ENCODE assay signal across 8 mouse cellular contexts in the genomic region with DNA sequence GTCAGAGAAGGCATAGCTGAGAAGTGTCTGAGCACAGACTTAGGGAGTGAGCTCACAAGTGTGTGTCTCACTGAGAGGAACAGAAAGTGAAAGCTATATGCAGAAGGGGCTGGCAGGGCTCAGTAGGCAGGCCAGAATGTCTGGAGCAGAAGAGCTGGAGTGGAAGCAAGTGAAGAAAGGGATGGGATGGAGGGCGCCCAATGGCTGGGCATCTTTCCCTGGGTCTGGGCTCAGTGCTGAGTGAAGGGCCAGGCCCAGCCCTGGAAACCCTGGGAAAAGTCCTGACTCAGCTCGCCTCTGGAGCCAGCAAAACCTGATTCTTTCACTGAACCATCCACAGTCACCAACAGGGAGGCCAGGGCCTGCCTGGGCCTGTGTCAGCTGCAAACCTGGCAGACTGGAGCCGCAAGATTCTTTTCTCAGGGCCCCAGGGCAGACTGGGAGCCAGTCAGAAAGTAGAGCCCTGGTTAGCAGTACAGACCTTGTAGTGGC. TPM values are rescaled to one million over a fixed set of nuclear protein-coding genes. Genes with fewer than 3 reads are reported as not detected.
DNase-seq lines count a peak whose midpoint lies in the region; ATAC-seq and TF ChIP-seq lines count a peak whose summit lies in the region.

No protein-coding gene starts in this region.

- no peaks in the 10 kb centered on the region for H3K27me3 ChIP-seq in limb, embryonic 14.5 days (ENCODE audit: control insufficient read depth, insufficient read depth, low read length)
- H3K27me3 ChIP-seq in midbrain, embryonic 16.5 days (ENCODE audit: control insufficient read depth, insufficient read depth, low read depth, low read length) = no peaks in the 10 kb centered on the region

- no peak for ATAC-seq in limb, embryonic 14.5 days (ENCODE audit: low FRiP score, low read depth)
- ATAC-seq in midbrain, embryonic 16.5 days = no peak

- no peaks in the 10 kb centered on the region; the same call in 1 of the 2 replicates for H3K4me1 ChIP-seq in limb, embryonic 14.5 days (ENCODE audit: control insufficient read depth, insufficient read depth, low read length)
- no peaks in the 10 kb centered on the region for H3K4me1 ChIP-seq in midbrain, embryonic 16.5 days (ENCODE audit: control insufficient read depth, insufficient read depth, low read length)

- H3K9me3 ChIP-seq in limb, embryonic 14.5 days (ENCODE audit: control insufficient read depth, low read length) = no peaks in the 10 kb centered on the region
- no peaks in the 10 kb centered on the region for H3K9me3 ChIP-seq in midbrain, embryonic 16.5 days (replicated peaks; ENCODE audit: control insufficient read depth, low read length, poor library complexity, severe bottlenecking)

- peak; percentile 45 to 59 for DNase-seq in lung, adult 18-20 months
- no peak for DNase-seq in lung, postnatal 14 days
- DNase-seq in gastrocnemius, postnatal 36 days = peak; percentile 10 to 18
- DNase-seq in limb, embryonic 14.5 days (ENCODE audit: low spot score) = peak; percentile 59
- peak; percentile 93 for DNase-seq in urinary bladder, postnatal 14 days (ENCODE audit: low spot score)
- DNase-seq in cerebellum, adult 18-20 months = no peak
- DNase-seq in ovary, postnatal 14 days (ENCODE audit: low spot score) = no peak

- H3K27ac ChIP-seq in limb, embryonic 14.5 days (replicated peaks; ENCODE audit: low read depth, low read length) = no peak overlapping the region
- no peak overlapping the region for H3K27ac ChIP-seq in midbrain, embryonic 16.5 days (ENCODE audit: low read length)

- no peaks in the 10 kb centered on the region for H3K36me3 ChIP-seq in limb, embryonic 14.5 days (ENCODE audit: control insufficient read depth, insufficient read depth, low read length)
- H3K36me3 ChIP-seq in midbrain, embryonic 16.5 days (ENCODE audit: control insufficient read depth, insufficient read depth, low read length) = no peaks in the 10 kb centered on the region

- no peak overlapping the region for H3K4me3 ChIP-seq in limb, embryonic 14.5 days (replicated peaks; ENCODE audit: low read length)
- H3K4me3 ChIP-seq in midbrain, embryonic 16.5 days (ENCODE audit: low read depth, low read length) = no peak overlapping the region

- no peak for TF ChIP-seq POLR2A in limb, embryonic 14.5 days (IDR thresholded peaks at IDR 0.05; ENCODE audit: borderline replicate concordance, extremely low read depth, insufficient read depth, insufficient read length)

- intact Hi-C loops in gastrocnemius, postnatal 36 days (cut with DNase I) = no loop called here

- no peak overlapping the region for H3K4me2 ChIP-seq in limb, embryonic 14.5 days (replicated peaks; ENCODE audit: low read depth, low read length, severe bottlenecking)
- H3K4me2 ChIP-seq in midbrain, embryonic 16.5 days (ENCODE audit: low read length) = no peak overlapping the region

- WGBS in limb, embryonic 14.5 days = 78% methylated on average over 3 of the region's 3 CpGs
- WGBS in midbrain, embryonic 16.5 days = 84% methylated on average over 3 of the region's 3 CpGs

- no peak overlapping the region for H3K9ac ChIP-seq in limb, embryonic 14.5 days (ENCODE audit: low read depth, low read length, severe bottlenecking)
- H3K9ac ChIP-seq in midbrain, embryonic 16.5 days (ENCODE audit: low read depth, low read length) = no peak overlapping the region

RNA-seq across cellular contexts. Expression of a gene that starts 9.5 kb away (rescaled TPM):
- 10 to 100 TPM; 77.3 to 89.2 TPM for total RNA-seq in gastrocnemius, postnatal 36 days (2021)
- 27.8 and 43.1 TPM in 2 replicates for polyA plus RNA-seq in limb, embryonic 14.5 days (2012; rRNA removed)
- polyA plus RNA-seq in limb, embryonic 14.5 days (2014; fragmentation: Nextera tagmentation; extraction: Ambion mirVana) = 11.1 and 15.2 TPM in 2 replicates
- polyA plus RNA-seq in midbrain, embryonic 16.5 days (2015; fragmentation: Nextera tagmentation; extraction: Ambion mirVana) = 5.9 and 6.8 TPM in 2 replicates

RNA-seq across cellular contexts. Expression of a gene that starts 39.4 kb away (rescaled TPM):
- total RNA-seq in gastrocnemius, postnatal 36 days (2021) = under 1 TPM; 0.18 to 0.37 TPM
- polyA plus RNA-seq in limb, embryonic 14.5 days (2012; rRNA removed) = 21.7 and 25.2 TPM in 2 replicates
- polyA plus RNA-seq in limb, embryonic 14.5 days (2014; fragmentation: Nextera tagmentation; extraction: Ambion mirVana) = 56.1 and 58.6 TPM in 2 replicates
- polyA plus RNA-seq in midbrain, embryonic 16.5 days (2015; fragmentation: Nextera tagmentation; extraction: Ambion mirVana) = 3.8 and 4.1 TPM in 2 replicates

RNA-seq across cellular contexts. Expression of a gene that starts 53.0 kb away (rescaled TPM):
- total RNA-seq in gastrocnemius, postnatal 36 days (2021) = under 1 TPM in 1 of 2 experiments, not detected in 1; 0.10 TPM
- 49.5 and 60.4 TPM in 2 replicates for polyA plus RNA-seq in limb, embryonic 14.5 days (2012; rRNA removed)
- polyA plus RNA-seq in limb, embryonic 14.5 days (2014; fragmentation: Nextera tagmentation; extraction: Ambion mirVana) = 23.0 and 25.0 TPM in 2 replicates
- polyA plus RNA-seq in midbrain, embryonic 16.5 days (2015; fragmentation: Nextera tagmentation; extraction: Ambion mirVana) = 0.91 and 1.2 TPM in 2 replicates

Comparison
In these comparisons a context has a peak if more than half of its experiments do, and no peak if none do; other contexts are left out.
1. DNase-seq: peak in lung, adult 18-20 months (2 of 2), gastrocnemius, postnatal 36 days (2 of 2), limb, embryonic 14.5 days (single experiment) and urinary bladder, postnatal 14 days (single experiment); none in lung, postnatal 14 days (single experiment), cerebellum, adult 18-20 months (0 of 2) and ovary, postnatal 14 days (single experiment).
2. RNA of a gene that starts 53.0 kb away (polyA plus RNA-seq): 23.0 to 60.4 TPM in limb, embryonic 14.5 days; 0.91 to 1.2 TPM in midbrain, embryonic 16.5 days; every median in the first group is over 10 times any median in the second.